Comparison of ENCODE assay signal across 9 mouse cellular contexts in genomic region chr11:55032286-55032685, GRCm38 (mm10). TPM values are rescaled to one million over a fixed set of nuclear protein-coding genes. Genes with fewer than 3 reads are reported as not detected.
DNase-seq lines count a peak whose midpoint lies in the region; ATAC-seq and TF ChIP-seq lines count a peak whose summit lies in the region.
"Had no signal": no experiment of that assay in that cellular context is flagged by ENCODE, and none has a peak within 500 bp of the region (broad histone marks: within the 10 kb centered on the region; RNA-seq: fewer than 3 reads in every experiment).

No protein-coding gene starts in this region.

- no peaks in the 10 kb centered on the region for H3K9me3 ChIP-seq in heart, embryonic 11.5 days (replicated peaks; ENCODE audit: control insufficient read depth, low read length)
- no peaks in the 10 kb centered on the region for H3K9me3 ChIP-seq in ES-Bruce4 (replicated peaks; ENCODE audit: control insufficient read depth, insufficient read depth, low read length, poor library complexity, severe bottlenecking)
- no peaks in the 10 kb centered on the region for H3K9me3 ChIP-seq in forebrain, embryonic 16.5 days (ENCODE audit: control insufficient read depth, low read length)
- no peaks in the 10 kb centered on the region for H3K9me3 ChIP-seq in liver, embryonic 16.5 days (replicated peaks; ENCODE audit: control insufficient read depth, low read length)

- intact Hi-C loops in left cerebral cortex, postnatal 36 days (cut with DNase I): no loop called here

- peak overlapping the region; percentile 94 for H3K4me2 ChIP-seq in heart, embryonic 11.5 days
- H3K4me2 ChIP-seq in forebrain, embryonic 16.5 days (ENCODE audit: low read length): peak overlapping the region; percentile 99
- peak overlapping the region; percentile 75 for H3K4me2 ChIP-seq in liver, embryonic 16.5 days (ENCODE audit: low read depth, low read length)

- ATAC-seq in heart, embryonic 11.5 days (replicated peaks; ENCODE audit: insufficient number of reproducible peaks, low FRiP score, low TSS enrichment): no peak
- ATAC-seq in forebrain, embryonic 16.5 days: no peak
- ATAC-seq in liver, embryonic 16.5 days (ENCODE audit: low read depth): no peak
- no peak for ATAC-seq in frontal cortex, adult (ENCODE audit: low TSS enrichment)

- H3K27me3 ChIP-seq in heart, embryonic 11.5 days (ENCODE audit: control insufficient read depth, insufficient read depth, low read length): no peaks in the 10 kb centered on the region
- no peaks in the 10 kb centered on the region for H3K27me3 ChIP-seq in ES-Bruce4 (ENCODE audit: control insufficient read depth, insufficient read depth, low read length, poor library complexity, severe bottlenecking)
- H3K27me3 ChIP-seq in forebrain, embryonic 16.5 days (replicated peaks; ENCODE audit: control insufficient read depth, insufficient read depth, low read length): no peaks in the 10 kb centered on the region
- no peaks in the 10 kb centered on the region for H3K27me3 ChIP-seq in liver, embryonic 16.5 days (ENCODE audit: control insufficient read depth, insufficient read depth, low read depth, low read length)

- H3K4me1 ChIP-seq in heart, embryonic 11.5 days (ENCODE audit: control insufficient read depth, insufficient read depth, low read length): peaks cover 38% of the 10 kb centered on the region
- H3K4me1 ChIP-seq in ES-Bruce4 (ENCODE audit: control insufficient read depth, insufficient read depth, low read length): peaks cover 11% of the 10 kb centered on the region
- H3K4me1 ChIP-seq in forebrain, embryonic 16.5 days (replicated peaks; ENCODE audit: control insufficient read depth, insufficient read depth, low read length): peaks cover 21% of the 10 kb centered on the region
- H3K4me1 ChIP-seq in liver, embryonic 16.5 days (ENCODE audit: control insufficient read depth, low read depth, low read length): peaks cover 31% of the 10 kb centered on the region

- no peak for TF ChIP-seq EP300 in ES-Bruce4 (IDR thresholded peaks at IDR 0.05; ENCODE audit: insufficient read depth, low read depth, low read length)

- no peak for DNase-seq in heart, adult 18-20 months
- no peak for DNase-seq in adipocyte (ENCODE audit: low spot score)
- DNase-seq in left cerebral cortex, postnatal 36 days (ENCODE audit: low spot score in 2 of 2): no peak
- DNase-seq: right cerebral cortex, postnatal 14 days had no signal

- no peak for TF ChIP-seq CTCF in ES-Bruce4 (IDR thresholded peaks at IDR 0.05; ENCODE audit: low read depth, low read length)

- H3K4me3 ChIP-seq in heart, embryonic 11.5 days (ENCODE audit: low read depth, low read length): peak overlapping the region; percentile 78
- H3K4me3 ChIP-seq in ES-Bruce4 (ENCODE audit: low read depth, low read length): peak overlapping the region; percentile 67
- peak overlapping the region; percentile 74 for H3K4me3 ChIP-seq in forebrain, embryonic 16.5 days (replicated peaks; ENCODE audit: low read length)
- H3K4me3 ChIP-seq in liver, embryonic 16.5 days (ENCODE audit: low read depth, low read length): peak overlapping the region; percentile 65

- no peaks in the 10 kb centered on the region for H3K36me3 ChIP-seq in heart, embryonic 11.5 days (ENCODE audit: control insufficient read depth, insufficient read depth, low read length)
- H3K36me3 ChIP-seq in ES-Bruce4 (ENCODE audit: control insufficient read depth, insufficient read depth, low read length, poor library complexity, severe bottlenecking): no peaks in the 10 kb centered on the region
- no peaks in the 10 kb centered on the region for H3K36me3 ChIP-seq in forebrain, embryonic 16.5 days (ENCODE audit: control insufficient read depth, insufficient read depth)
- H3K36me3 ChIP-seq in liver, embryonic 16.5 days (ENCODE audit: control insufficient read depth, insufficient read depth): no peaks in the 10 kb centered on the region

- peak overlapping the region; percentile 82 for H3K27ac ChIP-seq in heart, embryonic 11.5 days (ENCODE audit: low read depth, low read length)
- peak overlapping the region; percentile 91 for H3K27ac ChIP-seq in ES-Bruce4 (ENCODE audit: insufficient read depth, low read length)
- H3K27ac ChIP-seq in forebrain, embryonic 16.5 days (ENCODE audit: low read length): no peak overlapping the region
- H3K27ac ChIP-seq in liver, embryonic 16.5 days (ENCODE audit: low read length): no peak overlapping the region

- TF ChIP-seq POLR2A in ES-Bruce4 (IDR thresholded peaks at IDR 0.05; ENCODE audit: insufficient read depth, low read length): no peak

- H3K9ac ChIP-seq in heart, embryonic 11.5 days (ENCODE audit: low read depth, low read length): peak overlapping the region; percentile 88
- peak overlapping the region; percentile 60 for H3K9ac ChIP-seq in ES-Bruce4 (ENCODE audit: low read depth, poor library complexity, severe bottlenecking)
- peak overlapping the region; percentile 79 for H3K9ac ChIP-seq in forebrain, embryonic 16.5 days (replicated peaks; ENCODE audit: low read depth, low read length)
- peak overlapping the region; percentile 34 for H3K9ac ChIP-seq in liver, embryonic 16.5 days (ENCODE audit: low read depth, low read length)

- 14% methylated on average over 5 of the region's 5 CpGs for WGBS in heart, embryonic 11.5 days (ENCODE audit: insufficient replicate concordance)
- 18% methylated on average over 5 of the region's 5 CpGs for WGBS in forebrain, embryonic 16.5 days
- whole genome bisulfite sequencing in liver, embryonic 16.5 days (ENCODE audit: insufficient replicate concordance): 14% methylated on average over 5 of the region's 5 CpGs

RNA-seq across cellular contexts. Expression of gene Anxa6, which starts 1.0 kb away (rescaled TPM):
- polyA plus RNA-seq in heart, embryonic 11.5 days (2014; fragmentation: Nextera tagmentation; extraction: Ambion mirVana): 300 and 370 TPM in 2 replicates
- 100 to 1,000 TPM; 206 to 210 TPM for total RNA-seq in heart, adult 18-20 months (2021)
- 74.2 and 76.1 TPM in 2 replicates for polyA plus RNA-seq in ES-Bruce4 (2011; ENCODE audit: insufficient read depth, insufficient read length, low read depth, missing spikeins)
- polyA plus RNA-seq in forebrain, embryonic 16.5 days (2015; fragmentation: Nextera tagmentation; extraction: Ambion mirVana): 40.9 and 53.0 TPM in 2 replicates
- polyA plus RNA-seq in liver, embryonic 16.5 days (2015; fragmentation: Nextera tagmentation; extraction: Ambion mirVana): 56.9 and 66.1 TPM in 2 replicates
- total RNA-seq in left cerebral cortex, postnatal 36 days (2021): 10 to 100 TPM; 87.1 to 88.9 TPM

RNA-seq across cellular contexts. Expression of gene Ccdc69, which starts 45.6 kb away (rescaled TPM):
- polyA plus RNA-seq in heart, embryonic 11.5 days (2014; fragmentation: Nextera tagmentation; extraction: Ambion mirVana): 16.5 and 17.1 TPM in 2 replicates
- total RNA-seq in heart, adult 18-20 months (2021): 1 to 10 TPM; 5.3 to 8.3 TPM
- polyA plus RNA-seq in ES-Bruce4 (2011; ENCODE audit: insufficient read depth, insufficient read length, low read depth, missing spikeins): not detected in 2 replicates
- 0.29 TPM in 1 of 2 replicates, not detected in the other for polyA plus RNA-seq in forebrain, embryonic 16.5 days (2015; fragmentation: Nextera tagmentation; extraction: Ambion mirVana)
- 1.3 TPM in 2 replicates for polyA plus RNA-seq in liver, embryonic 16.5 days (2015; fragmentation: Nextera tagmentation; extraction: Ambion mirVana)
- total RNA-seq in left cerebral cortex, postnatal 36 days (2021): under 1 TPM in 1 of 2 experiments, not detected in 1; 0.25 TPM

Comparison
In these comparisons a context has a peak if more than half of its experiments do, and no peak if none do; other contexts are left out.
1. H3K27ac ChIP-seq: peak in heart, embryonic 11.5 days (single experiment) and ES-Bruce4 (single experiment); none in forebrain, embryonic 16.5 days (single experiment) and liver, embryonic 16.5 days (single experiment).
2. H3K9ac ChIP-seq: peak in every context shown above with its lines; median percentile 88 in heart, embryonic 11.5 days; 79 in forebrain, embryonic 16.5 days; 60 in ES-Bruce4; 34 in liver, embryonic 16.5 days.
3. Peak in every context shown above with its lines, with median percentiles within 50 percentile points of each other: H3K4me2 ChIP-seq and H3K4me3 ChIP-seq.